Mouse (Mus musculus): ENCODE results near the gene Olfr734.

DNA sequence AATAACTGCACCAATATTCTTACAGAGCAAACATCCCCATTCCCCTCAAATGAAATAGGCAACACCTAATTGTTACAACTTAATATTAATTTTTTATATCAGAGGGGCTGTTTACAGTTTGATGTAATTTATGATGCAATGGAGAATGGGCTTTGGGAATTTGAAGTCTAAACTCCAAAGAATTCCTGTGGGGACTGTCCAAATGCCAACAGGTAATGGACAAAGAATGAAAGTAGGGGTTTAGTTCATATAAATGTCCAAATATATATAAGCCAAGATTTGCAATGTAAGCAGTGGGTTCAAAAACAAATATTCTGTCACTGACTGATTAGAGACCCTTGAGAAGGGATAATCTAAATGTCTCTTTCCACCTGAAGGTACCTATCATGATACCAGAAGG lies 25.1 kb downstream of the Olfr734 start, which contains the start of gene Olfr733:
- no peak for TF ChIP-seq EP300 (optimal IDR thresholded peaks at IDR 0.05)
- TF ChIP-seq CTCF (IDR thresholded peaks at IDR 0.05; ENCODE audit: low read depth): no peak

Data from stomach, postnatal 0 days (tissue).